Mouse (Mus musculus) hindbrain, postnatal 0 days (tissue): ENCODE measurements around the gene Rbms1. TPM values are rescaled to one million over a fixed set of nuclear protein-coding genes. Genes with fewer than 3 reads are reported as not detected.

Experiments used
- ATAC-seq: fragments of 200-750 bp; cut with Nextera tagmentation; 2 replicates; pipeline ENCODE4 v1.8.0; 2017; ENCODE audit warnings: mild to moderate bottlenecking, moderate TSS enrichment, moderate library complexity
- DNase-seq: peaks from one replicate; pipeline ENCODE4 v3.0.0-alpha.2; 2015; ENCODE audit warnings: low spot score
- H3K27ac ChIP-seq: fragments of 300-500 bp; sonication (generic); 2 replicates; pipeline ENCODE4 v1.5.1; 2014; ENCODE audit warnings: mild to moderate bottlenecking
- H3K27me3 ChIP-seq: fragments of 300-500 bp; sonication (generic); 2 replicates; pipeline ENCODE4 v1.6.1; 2014; ENCODE audit warnings: low read length, mixed read lengths; ENCODE audit not compliant: insufficient read depth
- H3K36me3 ChIP-seq: fragments of 300-500 bp; sonication (generic); 2 replicates; pipeline ENCODE4 v1.6.1; 2014; ENCODE audit warnings: low read length, mixed read lengths; ENCODE audit not compliant: insufficient read depth
- H3K4me1 ChIP-seq: fragments of 300-500 bp; sonication (generic); 2 replicates; pipeline ENCODE4 v1.6.1; 2014; ENCODE audit warnings: antibody characterized with exemption, low read length, mixed read lengths; ENCODE audit not compliant: insufficient read depth
- H3K4me2 ChIP-seq: fragments of 300-500 bp; sonication (generic); 2 replicates; pipeline ENCODE4 v1.6.1; 2014; ENCODE audit warnings: low read depth, mild to moderate bottlenecking, low read length, moderate library complexity, mixed read lengths
- H3K4me3 ChIP-seq: fragments of 300-500 bp; sonication (generic); 2 replicates; pipeline ENCODE4 v1.5.1; 2014; ENCODE audit warnings: low read length
- H3K9ac ChIP-seq: fragments of 300-500 bp; sonication (generic); replicated peaks from 2 replicates; pipeline ENCODE4 v1.6.1; 2014; ENCODE audit warnings: mild to moderate bottlenecking, low read length, moderate library complexity, mixed read lengths
- H3K9me3 ChIP-seq: fragments of 300-500 bp; sonication (generic); 2 replicates; pipeline ENCODE4 v1.6.1; 2016; ENCODE audit warnings: low read length, mixed read lengths
- CTCF ChIP-seq: IDR thresholded peaks from 2 replicates; pipeline ENCODE4 v1.5.1; 2016; ENCODE audit warnings: antibody characterized with exemption, control low read depth, low read depth
- WGBS: fragments of 180-500 bp; shearing (Covaris S2); extraction: QIAGEN DNeasy Blood & Tissue Kit; methylation state at CpG from one replicate; pipeline ENCODE4 v1.1.7; 2014; 5-methylcytosine and 5-hydroxymethylcytosine counted together
- polyA plus RNA-seq: library from polyadenylated mRNA; unstranded; fragments of >200 nt; fragmentation: Nextera tagmentation; extraction: Ambion mirVana; gene quantifications from 2 replicates; pipeline ENCODE4 v1.2.1, GENCODE M21; 2015
- total RNA-seq: library from RNA; depleted of rRNA; stranded (reverse); fragments of >200 nt; gene quantifications from 2 replicates; pipeline ENCODE4 v1.2.3, GENCODE M21; 2014

Gene Rbms1
- total and polyA plus RNA-seq, 2 experiments from 2014 or later = 66.2 to 69.7 TPM

GRCm38 (mm10) chr2:60962001-60962670 is 856 bp downstream of the Rbms1 start:
- DNase-seq (peak; percentile 54), ATAC-seq (peak; percentile 78)
- H3K9me3 ChIP-seq = no peaks in the 10 kb centered on the region
- no peaks in the 10 kb centered on the region for H3K27me3 ChIP-seq
- no peaks in the 10 kb centered on the region for H3K4me1 ChIP-seq
- peak overlapping the region; percentile 55 for H3K4me3 ChIP-seq
- WGBS = 2% methylated on average over 50 of the region's 64 CpGs
- H3K27ac ChIP-seq = peak overlapping the region; percentile 93
- no peak for TF ChIP-seq CTCF
- H3K36me3 ChIP-seq = no peaks in the 10 kb centered on the region
- peak overlapping the region; percentile 63 for H3K9ac ChIP-seq
- H3K4me2 ChIP-seq = peak overlapping the region; percentile 77

DNA sequence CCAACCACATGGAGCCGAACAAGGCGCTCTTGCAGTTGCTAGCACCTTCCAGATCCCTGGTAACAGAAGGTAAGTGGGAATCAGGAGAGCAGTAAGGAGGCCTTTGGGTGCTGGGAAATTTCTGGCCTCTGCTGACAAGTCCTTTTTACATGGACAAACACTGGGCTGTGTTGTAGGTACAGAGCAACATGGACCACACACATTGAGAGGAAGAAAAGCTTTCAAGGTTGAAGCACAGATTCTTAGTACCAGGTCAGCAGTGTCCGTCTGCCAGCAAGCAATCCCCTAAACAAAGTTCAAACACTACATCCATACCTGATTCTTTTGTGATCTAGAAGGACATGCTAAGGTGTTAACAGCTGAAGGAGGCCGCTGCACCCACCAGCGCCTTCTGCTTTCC is 1.7 kb downstream of the Rbms1 start:
- Histone ChIP-seq H3K27ac (peak overlapping the region; percentile 93), H3K27me3 (no peaks in the 10 kb centered on the region), H3K9ac (peak overlapping the region; percentile 63; the same call in 1 of the 2 replicates), H3K4me1 (no peaks in the 10 kb centered on the region), H3K36me3 (no peaks in the 10 kb centered on the region), H3K4me2 (peak overlapping the region; percentile 77), H3K4me3 (peak overlapping the region; percentile 55), H3K9me3 (no peaks in the 10 kb centered on the region)
- 46% methylated on average over 5 of the region's 5 CpGs for WGBS
- TF ChIP-seq CTCF = no peak
- ATAC-seq = no peak
- peak; percentile 14 for DNase-seq

DNA sequence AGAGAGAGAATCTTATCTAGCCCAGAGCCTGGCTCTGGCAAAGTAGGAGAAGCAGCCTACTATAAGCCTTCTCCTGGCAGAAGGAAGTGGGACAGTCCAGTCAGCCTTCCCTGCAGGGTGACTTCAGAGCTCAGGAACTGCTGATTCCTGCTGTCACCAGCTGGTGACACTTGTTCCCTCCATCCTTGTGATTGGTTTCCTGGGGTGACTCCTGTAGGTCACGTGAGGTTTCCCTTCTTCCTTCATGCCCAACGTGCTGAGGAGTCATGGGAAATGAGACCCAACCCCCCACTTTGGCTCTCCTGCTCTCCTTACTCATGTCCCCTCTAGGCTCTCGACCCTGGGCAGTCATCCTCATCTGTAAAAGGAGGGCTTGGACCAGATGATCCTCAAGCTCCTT is 14.8 kb downstream of the Rbms1 start:
- WGBS = 52% methylated on average over 3 of the region's 3 CpGs
- no peak for ATAC-seq
- no peak overlapping the region for H3K9ac ChIP-seq
- no peaks in the 10 kb centered on the region for H3K27me3 ChIP-seq
- no peak overlapping the region for H3K4me3 ChIP-seq
- no peak for DNase-seq
- H3K4me2 ChIP-seq = no peak overlapping the region
- H3K36me3 ChIP-seq = no peaks in the 10 kb centered on the region
- no peak overlapping the region for H3K27ac ChIP-seq
- no peaks in the 10 kb centered on the region for H3K9me3 ChIP-seq
- TF ChIP-seq CTCF = no peak
- no peaks in the 10 kb centered on the region for H3K4me1 ChIP-seq

DNA sequence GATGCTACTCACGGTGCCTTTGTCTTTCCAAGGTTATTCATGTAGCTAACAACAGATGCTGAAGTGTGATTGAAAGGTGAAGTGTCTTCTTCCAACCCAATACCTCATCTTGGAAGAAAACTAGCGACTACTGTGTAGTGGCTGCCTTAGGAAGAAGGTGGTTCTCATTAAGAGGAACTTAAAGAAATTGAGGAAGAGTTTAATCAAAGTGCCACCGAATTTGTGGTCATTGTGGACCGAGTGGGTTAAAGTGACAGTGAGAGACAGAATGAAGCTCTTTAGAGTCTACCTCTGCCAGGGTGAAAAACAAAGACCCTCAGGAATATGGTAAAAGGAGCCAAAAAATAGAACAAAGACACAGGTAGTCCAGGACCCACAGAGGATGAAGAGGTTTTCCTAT is 15.2 kb downstream of the Rbms1 start:
- H3K4me3 ChIP-seq = no peak overlapping the region
- DNase-seq (no peak), ATAC-seq (no peak)
- H3K9ac ChIP-seq = no peak overlapping the region
- no peak for TF ChIP-seq CTCF
- H3K27me3 ChIP-seq = no peaks in the 10 kb centered on the region
- 90% methylated on average over 4 of the region's 4 CpGs for WGBS
- no peaks in the 10 kb centered on the region for H3K9me3 ChIP-seq
- H3K4me2 ChIP-seq = no peak overlapping the region
- no peak overlapping the region for H3K27ac ChIP-seq
- H3K4me1 ChIP-seq = no peaks in the 10 kb centered on the region
- no peaks in the 10 kb centered on the region for H3K36me3 ChIP-seq

DNA sequence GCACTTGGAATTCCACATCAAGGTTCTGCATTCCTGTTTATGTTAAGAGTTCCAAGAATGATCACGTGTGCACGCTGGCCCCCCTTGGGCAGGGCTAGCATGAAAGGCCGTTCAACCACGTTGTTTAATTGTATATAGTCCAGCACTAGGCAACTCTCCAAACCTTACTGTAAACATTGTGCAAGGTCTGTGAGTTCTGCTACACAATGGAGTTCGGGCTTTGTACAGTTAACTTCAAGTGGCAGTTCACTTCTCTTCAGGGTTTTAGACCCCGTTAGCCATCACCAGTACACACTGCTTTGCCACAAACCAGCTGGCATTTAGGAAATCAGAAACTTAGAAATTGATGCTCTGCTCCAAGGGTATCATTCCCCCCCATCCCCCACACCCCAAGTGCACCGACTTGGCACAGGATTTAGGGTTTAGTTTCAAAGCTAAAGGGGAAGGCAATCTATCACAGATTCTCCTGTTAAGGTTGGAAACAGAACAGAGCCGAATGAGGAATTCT is 22.5 kb downstream of the Rbms1 start:
- Histone ChIP-seq H3K27me3 (no peaks in the 10 kb centered on the region), H3K4me2 (peak overlapping the region; percentile 34), H3K9ac (no peak overlapping the region), H3K4me1 (no peaks in the 10 kb centered on the region; the same call in 1 of the 2 replicates), H3K36me3 (no peaks in the 10 kb centered on the region), H3K27ac (peak overlapping the region; percentile 28; the same call in 1 of the 2 replicates), H3K9me3 (no peaks in the 10 kb centered on the region), H3K4me3 (no peak overlapping the region; the same call in 1 of the 2 replicates)
- TF ChIP-seq CTCF = no peak
- 0 out of 2 replicates have a peak, but pooled peaks have one; percentile 29 for ATAC-seq
- peak; percentile 23 for DNase-seq
- WGBS = 34% methylated on average over 8 of the region's 8 CpGs

GRCm38 (mm10) chr2:60939957-60940356 is 23.0 kb downstream of the Rbms1 start:
- Histone ChIP-seq H3K4me2 (peak overlapping the region; percentile 34; the same call in 1 of the 2 replicates), H3K9me3 (no peaks in the 10 kb centered on the region), H3K27ac (0 out of 2 replicates have a peak overlapping the region, but pooled peaks have one; percentile 28), H3K9ac (no peak overlapping the region), H3K4me1 (no peaks in the 10 kb centered on the region; the same call in 1 of the 2 replicates), H3K27me3 (no peaks in the 10 kb centered on the region), H3K4me3 (no peak overlapping the region; the same call in 1 of the 2 replicates), H3K36me3 (no peaks in the 10 kb centered on the region)
- TF ChIP-seq CTCF = no peak
- DNase-seq (no peak), ATAC-seq (no peak)
- 88% methylated on average over 2 of the region's 2 CpGs for WGBS

DNA sequence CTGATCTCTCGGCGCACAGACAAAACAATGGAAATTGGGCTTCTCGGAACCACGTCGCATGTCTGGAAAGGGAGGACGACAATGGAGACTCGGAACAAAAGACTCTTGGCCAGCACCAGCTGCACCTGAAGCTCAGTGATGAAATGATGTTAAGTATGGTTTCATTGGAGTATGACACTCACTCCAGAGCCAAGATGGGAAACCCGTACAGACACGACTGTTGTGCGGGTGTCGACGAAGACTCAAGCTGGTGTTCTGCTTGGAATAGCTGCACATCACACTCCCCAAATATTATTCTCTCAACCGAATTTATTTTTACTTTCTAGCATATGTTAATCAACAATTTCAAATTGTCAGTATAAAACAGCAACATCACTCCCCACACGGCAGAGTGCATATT is 26.1 kb downstream of the Rbms1 start:
- DNase-seq = no peak
- no peak for TF ChIP-seq CTCF
- Histone ChIP-seq H3K27ac (no peak overlapping the region), H3K9ac (no peak overlapping the region), H3K4me3 (no peak overlapping the region), H3K27me3 (no peaks in the 10 kb centered on the region), H3K4me2 (no peak overlapping the region), H3K9me3 (no peaks in the 10 kb centered on the region), H3K36me3 (no peaks in the 10 kb centered on the region), H3K4me1 (no peaks in the 10 kb centered on the region; the same call in 1 of the 2 replicates)
- WGBS = 77% methylated on average over 14 of the region's 14 CpGs
- no peak for ATAC-seq
